Mouse (Mus musculus): ENCODE measurements around the gene Mcmbp.

GRCm38 (mm10) chr7:128743898-128744297, 3.6 kb upstream of the Mcmbp start:
- TF ChIP-seq POLR2A (IDR thresholded peaks at IDR 0.05; ENCODE audit: extremely low read depth, insufficient read depth, low read length) = no peak
- no peak for TF ChIP-seq CTCF (IDR thresholded peaks at IDR 0.05; ENCODE audit: extremely low read depth, insufficient read depth, low read length)
